Mouse (Mus musculus): ENCODE measurements around the gene Ptpa.

- TF ChIP-seq CTCF (IDR thresholded peaks at IDR 0.05; ENCODE audit: low read depth, low read length) (no peak), POLR2A (IDR thresholded peaks at IDR 0.05; ENCODE audit: extremely low read depth, insufficient read depth, low read length) (no peak)
Observed at GRCm38 (mm10) chr2:30409454-30410176, 6.2 kb upstream of the Ptpa start.

Measured in liver, adult 2 months (tissue).